Mouse (Mus musculus): ENCODE results near the gene Coa5. TPM values are rescaled to one million over a fixed set of nuclear protein-coding genes. Genes with fewer than 3 reads are reported as not detected.

Gene Coa5
- 44.2 and 50.4 TPM in 2 replicates for polyA plus RNA-seq (2015; fragmentation: Nextera tagmentation; extraction: Ambion mirVana)

DNA sequence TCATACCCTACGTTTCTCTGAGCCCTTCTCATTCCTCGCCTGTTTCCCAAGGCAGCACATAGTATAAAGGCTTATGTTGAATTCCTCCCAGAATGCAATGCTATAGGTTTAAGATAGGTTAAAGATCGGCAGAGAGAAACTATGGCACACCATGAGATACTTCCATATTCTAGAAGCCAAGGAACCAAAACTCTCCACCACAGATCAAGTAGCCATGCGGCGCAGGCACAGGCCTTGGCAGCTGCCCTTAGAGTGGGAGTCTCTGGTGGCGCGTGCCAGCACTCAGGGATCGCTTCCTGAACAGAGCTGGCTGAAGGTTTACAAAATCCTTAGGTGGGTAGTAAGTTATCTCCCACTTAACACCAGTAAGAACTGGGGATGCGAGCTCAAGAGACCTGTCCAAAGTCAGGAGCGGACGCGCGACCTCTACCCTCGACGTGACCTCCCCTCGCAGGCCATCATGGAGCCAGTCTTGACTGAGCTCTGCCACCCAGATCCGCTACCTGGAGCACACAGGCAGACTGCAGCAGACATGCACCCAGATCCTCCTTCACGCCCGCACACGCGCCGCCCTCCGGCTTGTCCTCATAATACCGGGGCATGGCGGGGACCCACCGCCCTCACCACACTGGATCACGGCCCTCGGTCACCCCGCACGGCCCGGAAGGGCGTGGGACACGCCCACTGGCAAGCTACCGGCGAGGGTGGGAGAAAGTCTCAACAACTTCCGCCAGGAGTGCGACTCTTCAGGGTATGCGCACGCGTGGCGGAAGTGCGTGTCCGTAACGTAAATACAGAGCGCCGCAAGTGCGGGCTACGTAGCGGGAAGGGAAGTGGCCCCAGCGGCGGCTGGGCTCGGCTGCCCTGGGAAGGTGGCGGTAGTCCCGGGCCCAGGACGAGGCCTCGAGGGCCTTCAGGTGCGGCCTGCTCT is at the start of gene Coa5, which contains the start of gene Unc50:
TSS of gene Coa5 (minus strand) at position 738 of the 931 bp plus-strand sequence.
TSS of gene Unc50 (plus strand) at position 774 of the 931 bp plus-strand sequence.
- Histone ChIP-seq H3K9ac (peak within 1 kb of the TSS; percentile 93), H3K27me3 (no peaks in the 10 kb centered on the region), H3K4me2 (peak within 1 kb of the TSS; percentile 93), H3K4me3 (peak within 1 kb of the TSS; percentile 91), H3K4me1 (peaks cover 34% of the 10 kb centered on the region), H3K27ac (no peak within 1 kb of the TSS; the same call in 1 of the 2 replicates), H3K36me3 (ENCODE audit: poor library complexity, severe bottlenecking) (peaks cover 37% of the 10 kb centered on the region), H3K9me3 (replicated peaks) (no peaks in the 10 kb centered on the region)
- peak; percentile 99 for ATAC-seq
- 4% methylated on average over 57 of the region's 57 CpGs for WGBS

- Histone ChIP-seq H3K9ac (no peak overlapping the region), H3K4me1 (no peaks in the 10 kb centered on the region), H3K27ac (no peak overlapping the region), H3K27me3 (no peaks in the 10 kb centered on the region), H3K36me3 (ENCODE audit: poor library complexity, severe bottlenecking) (no peaks in the 10 kb centered on the region), H3K4me3 (no peak overlapping the region), H3K9me3 (replicated peaks) (no peaks in the 10 kb centered on the region), H3K4me2 (no peak overlapping the region)
- ATAC-seq: no peak
- WGBS: 78% methylated on average over 9 of the region's 9 CpGs
These were observed 49.2 kb upstream of the Coa5 start for GRCm38 (mm10) chr1:37479074-37479473.

GRCm38 (mm10) chr1:37478416-37478815 is 48.5 kb upstream of the Coa5 start:
- H3K27ac ChIP-seq: no peak overlapping the region
- WGBS: 81% methylated on average over 7 of the region's 7 CpGs
- no peaks in the 10 kb centered on the region for H3K4me1 ChIP-seq
- ATAC-seq: no peak
- H3K4me2 ChIP-seq: no peak overlapping the region
- H3K27me3 ChIP-seq: no peaks in the 10 kb centered on the region
- H3K36me3 ChIP-seq (ENCODE audit: poor library complexity, severe bottlenecking): no peaks in the 10 kb centered on the region
- H3K9me3 ChIP-seq (replicated peaks): no peaks in the 10 kb centered on the region
- H3K4me3 ChIP-seq: no peak overlapping the region
- H3K9ac ChIP-seq: no peak overlapping the region

DNA sequence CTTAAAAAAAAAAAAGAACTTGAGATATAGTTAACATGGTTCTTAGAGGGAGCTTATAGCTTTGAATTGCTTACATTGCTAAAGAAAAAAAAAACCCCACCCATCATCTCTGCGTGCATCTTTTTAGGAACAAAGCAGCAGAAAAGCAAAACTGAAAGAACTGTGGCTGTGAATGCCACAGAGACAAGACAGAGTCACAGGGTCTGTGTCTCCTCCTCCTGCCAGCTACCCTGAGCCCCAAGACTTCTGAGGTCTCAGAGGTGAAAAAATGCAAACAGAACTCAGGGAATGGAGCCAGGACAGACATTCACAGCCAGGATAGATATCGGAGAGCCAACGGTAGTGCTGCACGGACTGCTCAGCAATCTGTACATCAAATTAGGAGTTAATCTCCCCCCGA is 48.0 kb upstream of the Coa5 start:
- Histone ChIP-seq H3K9ac (no peak overlapping the region), H3K4me1 (no peaks in the 10 kb centered on the region), H3K9me3 (replicated peaks) (no peaks in the 10 kb centered on the region), H3K27me3 (no peaks in the 10 kb centered on the region), H3K4me2 (no peak overlapping the region), H3K4me3 (no peak overlapping the region), H3K36me3 (ENCODE audit: poor library complexity, severe bottlenecking) (no peaks in the 10 kb centered on the region), H3K27ac (no peak overlapping the region)
- WGBS: 65% methylated on average over 5 of the region's 5 CpGs
- ATAC-seq: no peak

DNA sequence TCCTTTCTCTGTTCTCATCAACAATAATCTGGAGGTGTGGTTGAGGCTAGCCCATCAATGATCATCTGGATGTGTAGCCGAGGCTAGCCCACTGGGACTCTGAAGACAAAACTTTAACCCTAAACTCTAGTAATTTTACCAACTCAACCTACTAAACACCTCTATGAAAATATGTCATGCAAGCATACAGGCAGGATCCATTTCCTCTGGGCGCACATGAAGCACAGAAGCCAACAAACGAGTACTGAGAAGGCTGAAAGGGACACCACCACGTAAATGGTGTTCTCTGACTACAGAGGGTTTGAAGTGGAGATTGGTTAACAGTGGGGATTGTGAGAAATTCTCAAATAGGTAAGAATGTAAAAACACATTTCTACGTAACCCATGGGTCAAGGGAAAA is 47.3 kb upstream of the Coa5 start:
- H3K4me1 ChIP-seq: no peaks in the 10 kb centered on the region
- no peak overlapping the region for H3K4me2 ChIP-seq
- no peak overlapping the region for H3K4me3 ChIP-seq
- H3K27ac ChIP-seq: no peak overlapping the region
- H3K27me3 ChIP-seq: no peaks in the 10 kb centered on the region
- no peaks in the 10 kb centered on the region for H3K36me3 ChIP-seq (ENCODE audit: poor library complexity, severe bottlenecking)
- no peaks in the 10 kb centered on the region for H3K9me3 ChIP-seq (replicated peaks)
- H3K9ac ChIP-seq: no peak overlapping the region
- no peak for ATAC-seq
- 92% methylated on average over 5 of the region's 5 CpGs for WGBS

- Histone ChIP-seq H3K9ac (no peak overlapping the region), H3K4me1 (no peaks in the 10 kb centered on the region), H3K27me3 (no peaks in the 10 kb centered on the region), H3K9me3 (replicated peaks) (no peaks in the 10 kb centered on the region), H3K27ac (no peak overlapping the region), H3K4me3 (no peak overlapping the region), H3K4me2 (no peak overlapping the region), H3K36me3 (ENCODE audit: poor library complexity, severe bottlenecking) (no peaks in the 10 kb centered on the region)
- WGBS: 98% methylated on average over 3 of the region's 3 CpGs
- no peak for ATAC-seq
These were observed 45.4 kb upstream of the Coa5 start for GRCm38 (mm10) chr1:37475312-37475711.

- Histone ChIP-seq H3K27ac (no peak overlapping the region), H3K27me3 (no peaks in the 10 kb centered on the region), H3K4me3 (no peak overlapping the region), H3K4me1 (no peaks in the 10 kb centered on the region), H3K36me3 (ENCODE audit: poor library complexity, severe bottlenecking) (no peaks in the 10 kb centered on the region), H3K4me2 (no peak overlapping the region), H3K9ac (no peak overlapping the region), H3K9me3 (replicated peaks) (no peaks in the 10 kb centered on the region)
- 93% methylated on average over 6 of the region's 6 CpGs for WGBS
- ATAC-seq: no peak
These were observed 44.8 kb upstream of the Coa5 start for GRCm38 (mm10) chr1:37474634-37475190.

- H3K4me3 ChIP-seq: no peak overlapping the region
- ATAC-seq: no peak
- H3K4me1 ChIP-seq: no peaks in the 10 kb centered on the region
- no peak overlapping the region for H3K4me2 ChIP-seq
- no peak overlapping the region for H3K27ac ChIP-seq
- H3K36me3 ChIP-seq (ENCODE audit: poor library complexity, severe bottlenecking): no peaks in the 10 kb centered on the region
- H3K9me3 ChIP-seq (replicated peaks): no peaks in the 10 kb centered on the region
- H3K9ac ChIP-seq: no peak overlapping the region
- H3K27me3 ChIP-seq: no peaks in the 10 kb centered on the region
- 84% methylated on average over 8 of the region's 8 CpGs for WGBS
These were observed 44.1 kb upstream of the Coa5 start for GRCm38 (mm10) chr1:37474046-37474445.

DNA sequence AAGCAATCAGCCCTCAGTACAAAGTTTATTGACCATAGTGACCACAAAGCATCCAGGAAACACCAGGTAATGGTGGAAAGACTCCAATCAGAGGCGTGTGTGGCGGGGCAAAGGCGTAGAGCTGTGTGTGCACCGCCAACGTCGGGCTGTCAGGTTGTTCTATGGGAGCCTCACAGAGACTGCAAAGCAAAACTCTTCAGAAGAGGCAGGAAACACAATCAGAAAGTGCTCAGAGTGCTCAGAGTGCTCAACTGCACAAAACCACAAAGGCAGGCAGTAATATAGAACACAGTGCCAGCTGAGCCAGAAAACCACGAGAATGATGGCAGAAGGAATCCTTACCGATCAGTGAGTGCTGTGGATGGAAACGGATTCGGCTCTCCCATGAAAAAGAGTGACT is 43.3 kb upstream of the Coa5 start:
- WGBS: 88% methylated on average over 10 of the region's 10 CpGs
- no peak for ATAC-seq
- H3K27me3 ChIP-seq: no peaks in the 10 kb centered on the region
- H3K4me1 ChIP-seq: no peaks in the 10 kb centered on the region
- no peaks in the 10 kb centered on the region for H3K36me3 ChIP-seq (ENCODE audit: poor library complexity, severe bottlenecking)
- no peak overlapping the region for H3K4me2 ChIP-seq
- H3K4me3 ChIP-seq: no peak overlapping the region
- no peaks in the 10 kb centered on the region for H3K9me3 ChIP-seq (replicated peaks)
- no peak overlapping the region for H3K9ac ChIP-seq
- H3K27ac ChIP-seq: no peak overlapping the region

DNA sequence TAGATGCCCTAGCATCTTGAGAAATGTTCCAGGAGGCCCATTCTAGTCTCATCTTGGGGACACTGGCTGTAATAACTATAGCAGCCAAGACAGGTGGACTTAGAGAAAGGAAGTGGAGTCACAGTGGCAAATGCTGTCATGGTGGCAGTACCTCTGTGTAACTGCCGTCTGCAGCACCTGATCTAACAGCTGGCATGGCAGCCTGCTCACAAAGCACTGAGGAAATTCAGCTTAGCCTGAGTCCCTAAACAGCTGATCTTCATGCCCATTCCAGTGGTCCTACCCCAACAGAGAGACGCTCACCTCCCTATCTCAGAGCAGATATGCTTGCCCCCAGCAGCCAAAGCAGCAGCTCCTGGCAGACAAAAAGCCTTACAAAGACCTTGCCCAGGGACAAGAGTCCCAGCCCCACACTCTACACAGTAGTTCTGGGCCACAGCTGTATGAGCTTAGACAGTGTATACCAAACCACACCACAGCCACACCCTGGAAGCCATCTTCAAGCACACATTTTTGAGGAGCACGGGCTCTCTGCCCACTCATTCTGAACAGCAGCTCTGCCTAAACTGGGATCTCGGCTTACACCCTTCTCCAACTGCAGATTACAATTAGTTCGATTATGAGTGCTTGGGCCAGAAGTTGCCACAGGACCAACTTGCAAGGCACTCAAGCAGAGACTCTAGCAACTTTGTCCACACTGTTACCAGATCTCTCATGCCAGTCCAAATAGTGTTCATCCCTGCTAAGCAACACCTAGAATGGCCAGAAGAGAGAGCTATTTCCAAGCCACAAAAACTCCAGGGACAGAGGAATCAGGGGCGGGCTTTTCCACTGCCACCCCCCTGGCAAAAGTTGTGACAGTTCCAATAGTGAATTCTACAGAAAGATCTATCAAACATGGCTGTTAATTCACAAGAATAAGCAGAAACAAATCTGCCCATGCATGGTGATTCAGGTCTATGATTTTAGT is 41.6 kb upstream of the Coa5 start:
- no peak overlapping the region for H3K27ac ChIP-seq
- no peak overlapping the region for H3K4me2 ChIP-seq
- H3K9me3 ChIP-seq (replicated peaks): no peaks in the 10 kb centered on the region
- H3K36me3 ChIP-seq (ENCODE audit: poor library complexity, severe bottlenecking): no peaks in the 10 kb centered on the region
- ATAC-seq: no peak
- no peaks in the 10 kb centered on the region for H3K27me3 ChIP-seq
- WGBS: 85% methylated on average over 6 of the region's 6 CpGs
- H3K4me3 ChIP-seq: no peak overlapping the region
- H3K9ac ChIP-seq: no peak overlapping the region
- no peaks in the 10 kb centered on the region for H3K4me1 ChIP-seq

DNA sequence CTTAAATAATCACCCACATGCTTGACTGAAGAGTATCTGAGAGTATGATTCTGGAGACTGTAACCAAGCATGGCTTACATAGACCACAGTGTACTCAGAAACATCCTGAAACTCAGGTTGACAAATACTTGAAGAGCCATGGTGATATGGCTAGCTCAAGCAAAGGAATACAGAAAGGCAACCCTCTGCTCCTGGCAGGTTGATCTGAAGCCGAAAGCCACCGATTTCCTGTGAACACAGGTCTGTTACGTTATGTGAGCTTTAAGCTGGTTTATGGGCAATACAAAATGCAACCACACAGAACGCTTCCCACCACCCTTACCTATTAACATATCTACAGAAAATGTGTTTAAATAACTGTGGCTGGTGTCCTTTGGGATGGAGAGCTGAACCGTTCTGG is 39.1 kb upstream of the Coa5 start:
- no peaks in the 10 kb centered on the region for H3K9me3 ChIP-seq (replicated peaks)
- H3K4me2 ChIP-seq: no peak overlapping the region
- no peaks in the 10 kb centered on the region for H3K4me1 ChIP-seq
- no peak overlapping the region for H3K9ac ChIP-seq
- 94% methylated on average over 5 of the region's 5 CpGs for WGBS
- no peaks in the 10 kb centered on the region for H3K36me3 ChIP-seq (ENCODE audit: poor library complexity, severe bottlenecking)
- no peak overlapping the region for H3K4me3 ChIP-seq
- H3K27me3 ChIP-seq: no peaks in the 10 kb centered on the region
- ATAC-seq: no peak
- H3K27ac ChIP-seq: no peak overlapping the region

- no peak for ATAC-seq
- no peak overlapping the region for H3K9ac ChIP-seq
- no peaks in the 10 kb centered on the region for H3K27me3 ChIP-seq
- 89% methylated on average over 4 of the region's 4 CpGs for WGBS
- H3K4me3 ChIP-seq: no peak overlapping the region
- no peaks in the 10 kb centered on the region for H3K4me1 ChIP-seq
- no peaks in the 10 kb centered on the region for H3K9me3 ChIP-seq (replicated peaks)
- H3K27ac ChIP-seq: no peak overlapping the region
- no peak overlapping the region for H3K4me2 ChIP-seq
- H3K36me3 ChIP-seq (ENCODE audit: poor library complexity, severe bottlenecking): no peaks in the 10 kb centered on the region
These were observed 37.9 kb upstream of the Coa5 start for GRCm38 (mm10) chr1:37467806-37468205.

Data from forebrain, embryonic 13.5 days (tissue).